Mouse (Mus musculus): Measurements from ENCODE around the gene Pdia4. TPM values are rescaled to one million over a fixed set of nuclear protein-coding genes. Genes with fewer than 3 reads are reported as not detected.

Pdia4 gene
- total and polyA plus RNA-seq, 3 experiments = 91.4 to 112 TPM; not detected in 1

- TF ChIP-seq ZC3H11A (IDR thresholded peaks at IDR 0.05; ENCODE audit: low read depth, low read length) (0 out of 2 replicates have a peak, but pooled peaks have one; percentile 12), MXI1 (IDR thresholded peaks at IDR 0.05; ENCODE audit: low read depth, low read length) (peak; percentile 81), RCOR1 (IDR thresholded peaks at IDR 0.05; ENCODE audit: low read depth, low read length) (no peak), MYC (IDR thresholded peaks at IDR 0.05; ENCODE audit: low read depth, low read length) (peak; percentile 30; the same call in 1 of the 2 replicates), ZMIZ1 (IDR thresholded peaks at IDR 0.05; ENCODE audit: low read depth, low read length) (no peak), SMC3 (IDR thresholded peaks at IDR 0.05; ENCODE audit: low read depth, low read length) (peak; percentile 47), ELF1 (IDR thresholded peaks at IDR 0.05; ENCODE audit: low read depth, low read length) (no peak), BHLHE40 (IDR thresholded peaks at IDR 0.05; ENCODE audit: borderline replicate concordance, low read depth, low read length) (peak; percentile 31; the same call in 1 of the 2 replicates), CTCF (IDR thresholded peaks at IDR 0.05 in 2 of 3, conservative IDR thresholded peaks at IDR 0.05 in 1 of 3; ENCODE audit: control insufficient read depth in 1 of 3, insufficient read depth in 1 of 3, low read depth in 2 of 3, low read length in 3 of 3, poor library complexity in 1 of 3, severe bottlenecking in 1 of 3) (peak; percentile 77 to 98 (median 96)), NRF1 (IDR thresholded peaks at IDR 0.05; ENCODE audit: insufficient read depth, low read depth, low read length, poor library complexity, severe bottlenecking) (peak; percentile 72), EP300 (IDR thresholded peaks at IDR 0.05; ENCODE audit: low read depth in 1 of 2, low read length in 2 of 2) (no peak), POLR2A (IDR thresholded peaks at IDR 0.05; ENCODE audit: control insufficient read depth in 1 of 2, insufficient read depth in 1 of 2, low read depth in 1 of 2, low read length in 2 of 2, poor library complexity in 1 of 2) (peak; percentile 45 to 67; a peak in 2 of 4 replicates), SIN3A (IDR thresholded peaks at IDR 0.05; ENCODE audit: low read length) (peak; percentile 61), KAT2A (conservative IDR thresholded peaks at IDR 0.05; ENCODE audit: low read depth, low read length) (no peak; the same call in 1 of the 2 replicates), MAX (IDR thresholded peaks at IDR 0.05; ENCODE audit: low read length) (peak; percentile 51; the same call in 1 of the 2 replicates), TBP (IDR thresholded peaks at IDR 0.05; ENCODE audit: low read depth, low read length) (peak; percentile 35; the same call in 1 of the 2 replicates), CHD2 (IDR thresholded peaks at IDR 0.05; ENCODE audit: low read length) (no peak), TCF12 (IDR thresholded peaks at IDR 0.05; ENCODE audit: low read depth, low read length) (peak; percentile 59), MAZ (IDR thresholded peaks at IDR 0.05; ENCODE audit: low read depth, low read length) (peak; percentile 86; the same call in 1 of the 2 replicates)
These were observed 17.2 kb upstream of the Pdia4 start, which contains the start of gene Zfp786 (continued) for GRCm38 (mm10) chr6:47830104-47831078.

GRCm38 (mm10) chr6:47828950-47829349, 15.7 kb upstream of the Pdia4 start:
- Histone ChIP-seq H3K9ac (ENCODE audit: control insufficient read depth, low read depth, low read length, poor library complexity, severe bottlenecking) (peak overlapping the region; percentile 89), H3K9me3 (replicated peaks; ENCODE audit: insufficient read depth, low read length) (no peaks in the 10 kb centered on the region), H3K4me3 (ENCODE audit: control insufficient read depth in 1 of 2, insufficient read depth in 1 of 2, low read depth in 2 of 2, low read length in 2 of 2) (peak overlapping the region in 1 of 2 experiments; percentile 95; a peak in 1 of 4 replicates), H3K4me1 (ENCODE audit: control insufficient read depth in 1 of 2, insufficient read depth in 2 of 2, low read length in 2 of 2) (peaks cover 0 to 3% of the 10 kb centered on the region in 2 experiments; a peak in 1 of 4 replicates), H3K79me2 (ENCODE audit: control insufficient read depth, insufficient read depth, low read length, poor library complexity) (no peaks in the 10 kb centered on the region; the same call in 1 of the 2 replicates), H3K27ac (ENCODE audit: control insufficient read depth, low read depth, low read length) (no peak overlapping the region), H3K27me3 (ENCODE audit: control insufficient read depth in 1 of 2, insufficient read depth in 2 of 2, low read length in 2 of 2) (no peaks in the 10 kb centered on the region), H3K36me3 (ENCODE audit: control insufficient read depth in 1 of 2, insufficient read depth in 2 of 2, low read length in 2 of 2) (peaks cover 0 to 5% of the 10 kb centered on the region in 2 experiments; a peak in 3 of 4 replicates)
- TF ChIP-seq SIN3A (IDR thresholded peaks at IDR 0.05; ENCODE audit: low read length) = peak; percentile 64; the same call in 1 of the 2 replicates
- TF ChIP-seq RAD21 (IDR thresholded peaks at IDR 0.05; ENCODE audit: low read depth, low read length) = peak; percentile 84
- peak; percentile 11 to 78 (median 53); a peak in 4 of 6 replicates for TF ChIP-seq CTCF (IDR thresholded peaks at IDR 0.05 in 2 of 3, conservative IDR thresholded peaks at IDR 0.05 in 1 of 3; ENCODE audit: control insufficient read depth in 1 of 3, insufficient read depth in 1 of 3, low read depth in 2 of 3, low read length in 3 of 3, poor library complexity in 1 of 3, severe bottlenecking in 1 of 3)
- TF ChIP-seq MAZ (IDR thresholded peaks at IDR 0.05; ENCODE audit: low read depth, low read length) = peak; percentile 58; the same call in 1 of the 2 replicates
- peak; percentile 19; the same call in 1 of the 2 replicates for TF ChIP-seq ETS1 (IDR thresholded peaks at IDR 0.05; ENCODE audit: low read depth, low read length)
- TF ChIP-seq ZC3H11A (IDR thresholded peaks at IDR 0.05; ENCODE audit: low read depth, low read length) = peak; percentile 68
- peak; percentile 69 for TF ChIP-seq SMC3 (IDR thresholded peaks at IDR 0.05; ENCODE audit: low read depth, low read length)
- TF ChIP-seq POLR2AphosphoS2 (IDR thresholded peaks at IDR 0.05; ENCODE audit: low read length) = no peak
- no peak; the same call in 1 of the 2 replicates for TF ChIP-seq GATA1 (IDR thresholded peaks at IDR 0.05; ENCODE audit: low read depth, low read length)
- peak; percentile 77 for DNase-seq (ENCODE audit: low read depth, low spot score)
